Mouse (Mus musculus): ENCODE measurements around the gene Sept8.
A peak's percentile ranks its signal among the peaks of the same experiment; 100 is the strongest.

DNA sequence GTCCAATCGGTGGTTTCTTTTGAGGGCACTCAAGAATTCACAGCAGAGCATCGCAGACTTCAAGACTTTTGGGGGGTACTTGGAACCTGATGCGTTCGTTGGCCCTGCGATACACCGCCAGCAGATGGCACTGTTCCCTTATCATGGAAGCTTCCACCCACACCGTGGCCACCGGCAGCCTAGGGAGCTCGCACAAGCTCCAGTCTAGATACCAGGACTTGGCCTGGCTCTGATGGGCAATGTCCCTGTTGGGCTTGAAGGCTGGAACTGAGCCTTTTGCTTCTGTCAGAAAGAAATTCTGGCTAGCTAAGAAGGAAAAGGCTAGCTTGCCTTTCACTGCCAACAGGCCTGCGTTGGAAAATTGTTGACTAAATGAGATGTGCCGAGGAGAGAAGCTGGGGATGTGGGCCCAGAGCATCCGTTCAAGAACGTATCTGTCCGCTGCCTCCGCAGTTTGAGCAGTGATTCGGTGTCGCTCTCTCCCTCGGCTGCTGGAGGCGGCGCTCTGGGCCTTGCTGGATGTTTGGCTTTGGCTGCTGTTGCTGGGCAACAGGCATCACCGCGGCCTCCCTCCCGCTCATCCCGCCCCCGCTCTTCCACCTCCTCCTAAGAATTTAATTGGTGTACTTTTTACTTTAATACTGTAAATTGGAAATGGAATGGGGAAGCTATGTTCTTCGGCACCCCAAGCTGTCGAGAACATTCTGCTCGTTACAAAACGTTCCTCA lies 48.9 kb upstream of the Sept8 start, which contains the start of gene Gm9837:
- TF ChIP-seq CHD2 (IDR thresholded peaks at IDR 0.05; ENCODE audit: low read depth, low read length) (no peak), HCFC1 (IDR thresholded peaks at IDR 0.05; ENCODE audit: borderline replicate concordance, insufficient read depth, low read length) (no peak), MAFK (IDR thresholded peaks at IDR 0.05; ENCODE audit: insufficient read depth, low read depth, low read length) (no peak), ZC3H11A (IDR thresholded peaks at IDR 0.05; ENCODE audit: borderline replicate concordance, low read depth, low read length) (0 out of 2 replicates have a peak, but pooled peaks have one; percentile 12)
